Mouse (Mus musculus): ENCODE results near the gene C1qb. TPM values are rescaled to one million over a fixed set of nuclear protein-coding genes. Genes with fewer than 3 reads are reported as not detected.

C1qb gene
- polyA plus RNA-seq, 1 experiment from 2014 or later, result 46.7 TPM

DNA sequence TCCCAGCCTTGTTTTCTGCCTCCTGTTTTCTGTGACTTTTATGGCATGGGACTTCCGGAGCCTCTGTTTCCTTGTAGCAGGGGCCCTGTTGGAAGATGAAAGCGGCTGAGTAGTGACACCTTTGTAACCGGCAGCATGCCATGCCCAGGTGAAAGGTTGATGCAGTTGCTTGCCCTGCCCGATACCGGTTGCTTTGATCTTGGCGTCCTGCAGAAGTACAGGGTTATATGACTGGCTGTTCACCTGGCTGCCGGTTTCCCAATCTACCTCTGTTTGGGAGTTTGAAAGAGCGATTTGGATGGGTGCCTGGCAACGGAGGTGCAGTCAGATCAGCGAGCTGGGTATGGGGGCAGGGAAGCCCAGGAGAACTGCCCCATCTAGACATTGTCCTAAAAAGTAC is 43.2 kb downstream of the C1qb start:
- no peaks in the 10 kb centered on the region for H3K9me3 ChIP-seq (ENCODE audit: control insufficient read depth, low read length)
- peaks cover 43% of the 10 kb centered on the region for H3K27me3 ChIP-seq (ENCODE audit: control insufficient read depth, insufficient read depth, low read length)
- 0 out of 4 replicates have a peak, but pooled peaks cover 0 to 2% of the 10 kb centered on the region in 2 experiments for H3K4me1 ChIP-seq (ENCODE audit: control insufficient read depth in 2 of 2, insufficient read depth in 2 of 2, low read length in 2 of 2)
- H3K36me3 ChIP-seq (ENCODE audit: control insufficient read depth, insufficient read depth, low read length), result no peaks in the 10 kb centered on the region
- no peak overlapping the region for H3K27ac ChIP-seq (replicated peaks in 1 of 2; ENCODE audit: control insufficient read depth in 1 of 2, insufficient read depth in 1 of 2, low read depth in 2 of 2, low read length in 2 of 2)
- no peak overlapping the region for H3K9ac ChIP-seq (ENCODE audit: low read length)
- WGBS, result 78% methylated on average over 10 of the region's 10 CpGs
- no peak overlapping the region for H3K4me2 ChIP-seq (ENCODE audit: low read length)
- no peak for ATAC-seq (ENCODE audit: insufficient number of reproducible peaks, insufficient read depth, low FRiP score, low read depth)
- H3K4me3 ChIP-seq (ENCODE audit: control insufficient read depth in 1 of 2, insufficient read depth in 1 of 2, low read depth in 1 of 2, low read length in 2 of 2), result no peak overlapping the region

DNA sequence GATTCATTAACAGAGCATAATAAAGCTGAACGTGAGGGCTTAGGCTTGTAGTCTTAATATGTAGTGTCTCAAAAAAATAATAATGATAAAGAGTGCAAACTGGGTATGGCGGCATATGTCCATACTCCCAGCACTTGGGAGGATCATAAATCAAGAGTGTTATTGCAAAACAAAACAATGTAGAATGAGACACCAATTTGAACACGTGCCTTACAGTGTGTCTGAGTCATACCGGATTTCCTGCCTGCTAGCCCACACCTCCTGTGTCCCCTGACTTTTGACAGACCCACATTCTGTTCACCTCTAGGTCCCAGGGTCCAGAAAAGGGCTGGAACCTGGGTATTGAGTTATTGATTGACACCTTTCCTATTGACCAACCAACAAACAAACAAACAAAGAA is 44.0 kb downstream of the C1qb start:
- no peak overlapping the region for H3K9ac ChIP-seq (ENCODE audit: low read length)
- ATAC-seq (ENCODE audit: insufficient number of reproducible peaks, insufficient read depth, low FRiP score, low read depth), result no peak
- 69% methylated on average over 4 of the region's 4 CpGs for WGBS
- peaks cover 49% of the 10 kb centered on the region for H3K27me3 ChIP-seq (ENCODE audit: control insufficient read depth, insufficient read depth, low read length)
- 0 out of 4 replicates have a peak, but pooled peaks cover 0 to 2% of the 10 kb centered on the region in 2 experiments for H3K4me1 ChIP-seq (ENCODE audit: control insufficient read depth in 2 of 2, insufficient read depth in 2 of 2, low read length in 2 of 2)
- no peak overlapping the region for H3K4me2 ChIP-seq (ENCODE audit: low read length)
- no peak overlapping the region for H3K27ac ChIP-seq (replicated peaks in 1 of 2; ENCODE audit: control insufficient read depth in 1 of 2, insufficient read depth in 1 of 2, low read depth in 2 of 2, low read length in 2 of 2)
- H3K36me3 ChIP-seq (ENCODE audit: control insufficient read depth, insufficient read depth, low read length), result no peaks in the 10 kb centered on the region
- no peak overlapping the region for H3K4me3 ChIP-seq (ENCODE audit: control insufficient read depth in 1 of 2, insufficient read depth in 1 of 2, low read depth in 1 of 2, low read length in 2 of 2)
- H3K9me3 ChIP-seq (ENCODE audit: control insufficient read depth, low read length), result no peaks in the 10 kb centered on the region

DNA sequence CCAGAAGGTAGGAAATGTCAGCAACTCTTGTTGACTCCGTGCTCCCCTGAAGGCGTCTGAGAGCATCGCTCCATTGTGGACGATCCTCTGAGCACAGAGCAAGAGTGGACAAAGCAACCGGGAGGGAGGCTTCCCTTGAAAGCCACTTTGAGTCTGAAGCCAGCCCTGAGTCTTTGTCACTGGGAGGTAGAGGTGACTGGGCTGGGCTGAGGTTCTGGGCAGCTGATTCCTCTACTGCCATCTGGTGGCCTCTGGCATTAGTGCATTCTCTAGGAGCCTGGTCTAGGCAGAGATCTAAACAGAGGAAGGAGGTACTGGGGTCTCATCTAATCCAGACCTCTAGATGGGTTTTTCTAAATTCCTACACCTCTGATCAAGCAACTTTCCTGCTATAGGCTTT is 44.9 kb downstream of the C1qb start:
- Histone ChIP-seq H3K9me3 (ENCODE audit: control insufficient read depth, low read length) (no peaks in the 10 kb centered on the region), H3K4me1 (ENCODE audit: control insufficient read depth in 2 of 2, insufficient read depth in 2 of 2, low read length in 2 of 2) (peaks cover 2 to 3% of the 10 kb centered on the region in 2 experiments; a peak in 1 of 4 replicates), H3K36me3 (ENCODE audit: control insufficient read depth, insufficient read depth, low read length) (no peaks in the 10 kb centered on the region), H3K9ac (ENCODE audit: low read length) (no peak overlapping the region), H3K27ac (replicated peaks in 1 of 2; ENCODE audit: control insufficient read depth in 1 of 2, insufficient read depth in 1 of 2, low read depth in 2 of 2, low read length in 2 of 2) (no peak overlapping the region), H3K27me3 (ENCODE audit: control insufficient read depth, insufficient read depth, low read length) (peaks cover 56% of the 10 kb centered on the region), H3K4me2 (ENCODE audit: low read length) (no peak overlapping the region), H3K4me3 (ENCODE audit: control insufficient read depth in 1 of 2, insufficient read depth in 1 of 2, low read depth in 1 of 2, low read length in 2 of 2) (no peak overlapping the region)
- 10% methylated on average over 5 of the region's 5 CpGs for WGBS
- ATAC-seq (ENCODE audit: insufficient number of reproducible peaks, insufficient read depth, low FRiP score, low read depth), result no peak

DNA sequence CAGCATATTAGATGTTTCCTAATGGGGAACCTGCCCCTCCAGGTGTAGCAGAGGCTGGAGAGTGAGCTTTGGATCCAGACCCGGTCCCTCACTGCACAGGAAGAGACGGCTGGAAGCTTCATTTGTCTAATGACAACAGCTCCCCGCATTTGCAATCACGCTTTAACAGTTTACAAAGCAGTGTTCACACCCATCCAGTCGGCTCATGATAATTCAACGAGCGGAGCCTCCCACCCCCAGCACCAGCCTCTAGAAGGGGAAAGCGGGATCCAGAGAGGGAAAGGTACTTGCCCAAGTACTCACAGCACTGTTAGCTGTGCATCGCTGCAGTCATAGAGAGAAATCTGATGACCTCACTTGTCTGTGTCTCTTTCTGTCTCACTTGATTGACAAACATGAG is 47.5 kb downstream of the C1qb start:
- Histone ChIP-seq H3K4me3 (ENCODE audit: control insufficient read depth in 1 of 2, insufficient read depth in 1 of 2, low read depth in 1 of 2, low read length in 2 of 2) (no peak overlapping the region), H3K4me2 (ENCODE audit: low read length) (no peak overlapping the region), H3K27me3 (ENCODE audit: control insufficient read depth, insufficient read depth, low read length) (peaks cover 66% of the 10 kb centered on the region), H3K36me3 (ENCODE audit: control insufficient read depth, insufficient read depth, low read length) (no peaks in the 10 kb centered on the region), H3K4me1 (ENCODE audit: control insufficient read depth in 2 of 2, insufficient read depth in 2 of 2, low read length in 2 of 2) (peaks cover 5 to 15% of the 10 kb centered on the region in 2 experiments; a peak in 3 of 4 replicates), H3K27ac (replicated peaks in 1 of 2; ENCODE audit: control insufficient read depth in 1 of 2, insufficient read depth in 1 of 2, low read depth in 2 of 2, low read length in 2 of 2) (no peak overlapping the region), H3K9ac (ENCODE audit: low read length) (no peak overlapping the region), H3K9me3 (ENCODE audit: control insufficient read depth, low read length) (no peaks in the 10 kb centered on the region)
- WGBS, result 41% methylated on average over 9 of the region's 9 CpGs
- ATAC-seq (ENCODE audit: insufficient number of reproducible peaks, insufficient read depth, low FRiP score, low read depth), result no peak

DNA sequence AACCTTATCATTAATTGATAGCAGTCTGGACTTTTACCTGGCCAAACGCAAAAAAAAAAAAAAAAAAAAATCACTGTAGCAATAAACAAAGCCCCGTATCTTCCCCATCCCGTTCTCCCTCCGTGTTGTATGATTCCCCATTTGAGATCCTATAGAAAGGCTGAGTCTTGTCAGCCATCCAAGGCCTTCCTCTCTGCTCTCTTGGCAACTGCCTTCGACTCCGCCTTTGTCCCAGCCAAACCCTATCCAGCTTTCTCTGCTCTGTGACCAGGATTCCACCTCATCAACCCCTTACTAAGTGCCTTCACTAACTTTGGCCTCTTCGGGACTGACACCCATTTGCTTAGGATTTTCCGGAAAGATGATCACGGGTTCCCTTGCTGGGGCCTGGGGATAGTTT is 48.0 kb downstream of the C1qb start:
- Histone ChIP-seq H3K4me3 (ENCODE audit: control insufficient read depth in 1 of 2, insufficient read depth in 1 of 2, low read depth in 1 of 2, low read length in 2 of 2) (no peak overlapping the region), H3K4me2 (ENCODE audit: low read length) (no peak overlapping the region), H3K27ac (replicated peaks in 1 of 2; ENCODE audit: control insufficient read depth in 1 of 2, insufficient read depth in 1 of 2, low read depth in 2 of 2, low read length in 2 of 2) (no peak overlapping the region), H3K27me3 (ENCODE audit: control insufficient read depth, insufficient read depth, low read length) (peaks cover 70% of the 10 kb centered on the region), H3K36me3 (ENCODE audit: control insufficient read depth, insufficient read depth, low read length) (no peaks in the 10 kb centered on the region), H3K9me3 (ENCODE audit: control insufficient read depth, low read length) (no peaks in the 10 kb centered on the region), H3K9ac (ENCODE audit: low read length) (no peak overlapping the region), H3K4me1 (ENCODE audit: control insufficient read depth in 2 of 2, insufficient read depth in 2 of 2, low read length in 2 of 2) (peaks cover 5 to 15% of the 10 kb centered on the region in 2 experiments; a peak in 3 of 4 replicates)
- 67% methylated on average over 9 of the region's 9 CpGs for WGBS
- no peak for ATAC-seq (ENCODE audit: insufficient number of reproducible peaks, insufficient read depth, low FRiP score, low read depth)

DNA sequence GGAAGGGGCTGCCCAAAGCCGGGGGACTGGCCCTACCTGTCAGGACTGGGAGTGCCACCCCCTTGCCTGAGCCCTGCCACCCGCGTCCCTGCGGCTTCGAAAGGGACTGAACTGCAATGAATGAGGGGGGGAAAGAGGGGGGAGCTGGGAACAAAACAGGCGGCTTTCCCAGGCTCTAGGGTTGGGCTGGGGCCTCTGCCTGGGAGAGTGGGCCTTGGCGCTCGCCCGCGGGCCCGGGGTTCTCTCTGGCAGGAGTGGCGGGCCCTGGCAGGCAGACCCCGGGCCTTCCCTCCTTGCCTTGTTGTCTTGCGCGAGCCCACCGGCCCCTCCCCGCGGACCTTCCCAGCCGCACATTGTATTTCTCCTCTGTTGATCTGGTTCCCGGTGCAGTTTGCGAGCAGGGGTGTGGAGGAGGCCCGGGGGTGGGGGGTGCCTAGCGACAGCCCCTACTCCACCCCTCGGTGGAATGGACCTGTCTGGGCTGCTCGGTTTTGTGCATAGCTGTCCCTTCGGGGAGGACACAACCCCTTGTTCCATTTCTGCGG is 49.5 kb downstream of the C1qb start:
- no peaks in the 10 kb centered on the region for H3K36me3 ChIP-seq (ENCODE audit: control insufficient read depth, insufficient read depth, low read length)
- peak overlapping the region; percentile 72 for H3K9ac ChIP-seq (ENCODE audit: low read length)
- peak overlapping the region; percentile 98 for H3K4me2 ChIP-seq (ENCODE audit: low read length)
- no peak overlapping the region; a peak in 1 of 4 replicates for H3K27ac ChIP-seq (replicated peaks in 1 of 2; ENCODE audit: control insufficient read depth in 1 of 2, insufficient read depth in 1 of 2, low read depth in 2 of 2, low read length in 2 of 2)
- no peaks in the 10 kb centered on the region for H3K9me3 ChIP-seq (ENCODE audit: control insufficient read depth, low read length)
- peak; percentile 29; the same call in 1 of the 2 replicates for ATAC-seq (ENCODE audit: insufficient number of reproducible peaks, insufficient read depth, low FRiP score, low read depth)
- peaks cover 5 to 15% of the 10 kb centered on the region in 2 experiments for H3K4me1 ChIP-seq (ENCODE audit: control insufficient read depth in 2 of 2, insufficient read depth in 2 of 2, low read length in 2 of 2)
- H3K27me3 ChIP-seq (ENCODE audit: control insufficient read depth, insufficient read depth, low read length), result peaks cover 86% of the 10 kb centered on the region
- under 1% methylated on average over 26 of the region's 27 CpGs for WGBS
- H3K4me3 ChIP-seq (ENCODE audit: control insufficient read depth in 1 of 2, insufficient read depth in 1 of 2, low read depth in 1 of 2, low read length in 2 of 2), result peak overlapping the region; percentile 57 to 69

DNA sequence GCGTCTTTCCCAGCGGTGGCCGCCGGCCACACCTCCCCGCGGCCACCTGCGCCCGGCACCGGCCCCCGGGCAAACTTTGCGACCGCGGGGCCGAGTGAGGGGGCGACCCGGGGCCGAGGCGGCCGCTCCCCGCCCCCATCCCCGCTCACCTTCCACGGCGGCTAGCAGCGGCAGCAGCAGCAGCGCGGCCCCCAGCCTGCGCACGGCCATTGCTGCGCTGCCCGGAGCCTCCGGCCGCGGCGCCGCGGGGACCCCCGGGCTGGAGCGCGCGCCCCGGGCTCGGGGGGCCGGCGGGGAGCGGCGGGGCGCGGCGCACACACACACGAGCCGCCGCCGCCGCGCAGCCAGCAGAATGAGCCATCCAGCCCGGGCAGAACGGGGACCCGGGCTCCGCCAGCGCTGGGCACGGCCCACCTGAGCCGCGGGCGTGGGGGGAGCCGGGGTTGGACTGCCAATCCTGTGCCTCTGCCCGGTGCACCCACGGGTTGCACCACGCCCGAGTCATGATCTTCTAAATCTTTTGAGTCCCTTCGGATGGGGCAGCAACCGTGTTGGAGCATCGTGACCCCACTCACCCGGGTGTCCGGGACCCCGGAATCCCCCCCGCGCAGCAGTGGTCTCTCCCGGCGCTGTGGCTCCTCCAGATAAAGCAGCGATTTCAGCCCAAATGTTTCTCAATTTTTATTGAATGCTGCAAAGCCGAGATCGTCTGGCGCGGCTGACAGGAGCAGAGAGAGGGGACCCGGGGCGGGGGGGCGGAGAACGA is 50.2 kb downstream of the C1qb start, which contains the start of gene Ephb2:
TSS of gene Ephb2 (minus strand) at position 368 of the 766 bp plus-strand sequence.
- Histone ChIP-seq H3K4me2 (ENCODE audit: low read length) (peak within 1 kb of the TSS; percentile 98), H3K27ac (replicated peaks in 1 of 2; ENCODE audit: control insufficient read depth in 1 of 2, insufficient read depth in 1 of 2, low read depth in 2 of 2, low read length in 2 of 2) (peak within 1 kb of the TSS in 1 of 2 experiments; percentile 73; a peak in 2 of 4 replicates), H3K27me3 (ENCODE audit: control insufficient read depth, insufficient read depth, low read length) (peaks cover 90% of the 10 kb centered on the region), H3K36me3 (ENCODE audit: control insufficient read depth, insufficient read depth, low read length) (no peaks in the 10 kb centered on the region), H3K4me3 (ENCODE audit: control insufficient read depth in 1 of 2, insufficient read depth in 1 of 2, low read depth in 1 of 2, low read length in 2 of 2) (peak within 1 kb of the TSS; percentile 57 to 69), H3K4me1 (ENCODE audit: control insufficient read depth in 2 of 2, insufficient read depth in 2 of 2, low read length in 2 of 2) (peaks cover 4 to 15% of the 10 kb centered on the region in 2 experiments), H3K9me3 (ENCODE audit: control insufficient read depth, low read length) (no peaks in the 10 kb centered on the region), H3K9ac (ENCODE audit: low read length) (peak within 1 kb of the TSS; percentile 72)
- ATAC-seq (ENCODE audit: insufficient number of reproducible peaks, insufficient read depth, low FRiP score, low read depth), result peak; percentile 48
- under 1% methylated on average over 81 of the region's 88 CpGs for WGBS

Data from heart, embryonic 14.5 days (tissue).